Mouse (Mus musculus) megakaryocyte-erythroid progenitor cell, adult 5-6 weeks (primary cell): ENCODE results near the gene Fam172a. TPM values are rescaled to one million over a fixed set of nuclear protein-coding genes. Genes with fewer than 3 reads are reported as not detected.
A peak's percentile ranks its signal among the peaks of the same experiment; 100 is the strongest.

Experiments used
- ATAC-seq: replicated peaks from 2 replicates; pipeline ENCODE4 v1.8.0; 2016; ENCODE audit warnings: mild to moderate bottlenecking, inconsistent platforms; ENCODE audit not compliant: severe bottlenecking, poor library complexity, low FRiP score, low TSS enrichment
- total RNA-seq, 2 experiments: library from RNA; stranded (forward) in 1 of 2; stranded (reverse) in 1 of 2; fragments of 200-1000, 215-1000 nt in 1 of 2; fragments of >200 nt in 1 of 2; fragmentation: Nextera tagmentation in 1 of 2; gene quantifications; 2 replicates each; pipeline ENCODE4 v1.2.3; 2014 to 2017

Fam172a gene
- total RNA-seq, 2 experiments from 2014 or later = 29.0 to 31.2 TPM

DNA sequence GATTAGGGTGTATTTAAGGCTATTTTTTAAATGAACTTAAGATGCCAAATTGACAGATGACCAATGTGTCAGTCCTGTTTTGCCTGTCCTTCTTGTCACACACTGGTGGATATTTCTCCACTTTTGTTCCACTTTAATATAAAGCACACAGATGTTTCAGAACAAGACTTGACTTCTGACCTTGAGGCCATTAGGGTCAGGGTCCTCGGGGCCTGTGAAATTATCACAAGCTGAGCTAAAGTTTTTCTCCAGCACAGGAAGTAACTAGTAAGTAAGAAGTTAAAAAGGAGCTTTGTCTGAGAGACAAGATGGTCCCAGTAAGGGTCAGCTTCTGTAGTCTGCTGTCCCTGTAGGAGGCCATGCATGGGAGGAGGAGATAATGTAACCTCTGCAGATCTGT, 255.8 kb downstream of the Fam172a start:
- ATAC-seq = no peak

DNA sequence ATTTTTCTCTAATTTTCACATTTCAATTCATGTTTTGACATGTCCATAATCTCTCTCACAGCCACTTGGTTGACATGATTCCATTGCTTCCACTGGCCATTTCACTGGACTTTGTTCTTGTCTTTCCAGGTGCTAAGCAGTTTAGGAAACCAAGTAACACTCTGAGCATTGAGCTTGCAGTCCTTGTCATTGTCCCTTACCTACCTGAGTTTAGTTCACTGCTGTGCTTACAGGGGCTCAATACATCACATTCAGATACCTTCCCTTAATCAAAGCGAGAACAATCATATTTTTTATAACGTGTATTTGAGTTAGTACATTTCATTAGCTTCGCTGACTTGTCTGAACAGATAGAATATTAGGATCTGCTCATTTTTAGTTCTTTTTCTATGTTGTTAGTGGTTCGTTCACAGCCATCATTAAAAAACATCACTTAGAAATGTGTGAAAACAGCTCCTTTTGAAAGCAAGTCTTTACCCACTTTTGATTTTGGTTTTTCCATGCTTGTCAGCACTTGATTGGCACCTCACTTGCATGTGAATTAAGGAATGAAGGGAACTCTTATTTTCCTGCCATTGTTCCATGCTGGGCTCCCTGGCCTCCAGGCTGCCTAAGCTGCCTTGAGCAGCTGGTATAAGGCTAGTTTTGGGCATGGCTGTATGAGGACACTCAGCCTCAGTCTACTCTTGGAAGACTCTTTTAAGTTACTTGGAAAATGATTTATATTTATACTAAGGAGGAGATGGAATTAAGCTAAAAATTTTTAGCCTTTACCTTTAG, 257.9 kb downstream of the Fam172a start:
- no peak for ATAC-seq

DNA sequence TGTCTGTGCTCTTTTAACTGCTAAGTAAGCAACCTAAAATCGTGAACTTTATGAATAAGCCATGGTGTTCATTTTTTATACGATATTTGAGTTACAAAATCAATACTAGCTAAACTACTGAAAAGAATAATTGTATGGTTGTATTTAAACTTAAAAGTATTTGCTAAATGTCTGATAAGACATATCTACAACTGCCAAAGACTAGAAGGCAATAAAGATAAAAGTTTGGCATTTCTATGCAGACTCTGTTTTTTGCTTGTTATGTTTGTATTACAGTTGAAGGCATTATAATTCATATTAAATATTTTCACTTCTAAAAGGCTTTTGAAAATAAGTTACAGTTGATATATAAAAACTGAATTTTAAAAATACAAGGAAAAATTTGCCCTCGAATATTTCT, 274.4 kb downstream of the Fam172a start:
- no peak for ATAC-seq

DNA sequence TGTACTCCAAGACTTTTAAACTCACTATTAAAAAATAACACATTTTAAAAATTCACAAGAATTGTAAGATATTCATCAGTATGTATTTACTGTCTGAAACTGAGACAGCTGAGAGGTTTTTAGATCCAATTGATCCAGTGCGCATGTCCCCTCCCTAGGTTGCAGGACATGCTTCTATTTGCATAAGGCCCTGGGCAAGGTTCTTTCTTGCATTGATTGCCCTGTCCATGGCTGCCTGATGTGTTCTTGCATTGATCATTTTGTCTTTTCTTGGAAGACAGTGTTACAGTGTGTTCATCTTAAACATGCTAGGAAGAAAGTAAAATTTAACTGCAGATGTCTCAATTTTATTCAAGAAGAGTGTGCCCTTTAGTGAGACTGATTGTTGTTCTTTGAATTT, 275.3 kb downstream of the Fam172a start:
- ATAC-seq = no peak

DNA sequence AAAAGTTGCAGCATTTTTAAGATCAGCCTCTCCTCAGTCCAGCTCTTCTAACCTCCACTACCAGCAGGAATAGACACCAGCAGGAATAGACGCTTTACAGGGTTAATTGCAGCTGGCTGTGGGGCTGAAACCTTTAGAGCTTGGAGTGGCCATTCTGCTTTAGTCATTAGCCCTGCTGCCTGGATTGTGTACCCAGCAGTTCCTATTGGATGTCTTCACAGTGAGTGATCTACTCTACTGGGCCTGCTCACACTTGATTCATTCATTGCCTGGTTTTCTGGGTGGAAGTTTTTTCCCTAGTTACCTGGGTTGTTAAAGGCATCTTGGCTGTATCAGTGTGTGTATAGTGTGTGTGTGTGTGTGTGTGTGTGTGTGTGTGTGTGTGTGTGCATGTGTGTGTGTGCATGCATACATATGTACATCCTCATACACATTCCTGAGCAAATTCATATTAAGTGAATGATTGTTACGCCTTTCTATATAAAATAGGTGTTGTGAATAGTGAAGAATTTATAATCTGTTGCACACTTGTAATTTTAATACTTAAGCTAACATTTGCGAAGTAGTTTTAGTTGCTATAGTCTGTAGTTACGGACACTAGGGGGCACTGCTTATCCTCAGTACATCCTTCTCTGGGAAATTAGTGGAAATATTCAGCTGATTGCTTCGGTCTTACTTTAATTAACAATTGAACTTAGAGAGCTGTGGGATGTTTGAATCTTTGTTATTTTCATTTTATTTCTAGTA, 280.4 kb downstream of the Fam172a start:
- no peak for ATAC-seq

DNA sequence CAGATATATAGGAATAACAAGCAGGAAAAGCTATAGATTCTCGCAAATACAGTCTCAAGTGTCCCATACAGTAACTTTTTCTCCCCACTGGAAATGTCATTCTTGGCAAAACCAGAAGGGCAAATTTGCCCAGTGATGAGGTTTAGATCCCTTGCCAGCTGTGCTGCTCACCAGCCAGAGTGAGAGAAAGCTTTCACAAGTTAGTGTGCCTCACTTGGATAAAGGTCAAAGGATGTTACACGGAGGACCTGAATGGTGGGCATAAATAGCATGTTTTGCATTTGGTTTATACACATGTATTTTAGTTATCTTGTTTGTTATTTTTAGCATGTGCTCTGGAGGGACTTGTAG, 281.0 kb downstream of the Fam172a start:
- ATAC-seq = no peak

DNA sequence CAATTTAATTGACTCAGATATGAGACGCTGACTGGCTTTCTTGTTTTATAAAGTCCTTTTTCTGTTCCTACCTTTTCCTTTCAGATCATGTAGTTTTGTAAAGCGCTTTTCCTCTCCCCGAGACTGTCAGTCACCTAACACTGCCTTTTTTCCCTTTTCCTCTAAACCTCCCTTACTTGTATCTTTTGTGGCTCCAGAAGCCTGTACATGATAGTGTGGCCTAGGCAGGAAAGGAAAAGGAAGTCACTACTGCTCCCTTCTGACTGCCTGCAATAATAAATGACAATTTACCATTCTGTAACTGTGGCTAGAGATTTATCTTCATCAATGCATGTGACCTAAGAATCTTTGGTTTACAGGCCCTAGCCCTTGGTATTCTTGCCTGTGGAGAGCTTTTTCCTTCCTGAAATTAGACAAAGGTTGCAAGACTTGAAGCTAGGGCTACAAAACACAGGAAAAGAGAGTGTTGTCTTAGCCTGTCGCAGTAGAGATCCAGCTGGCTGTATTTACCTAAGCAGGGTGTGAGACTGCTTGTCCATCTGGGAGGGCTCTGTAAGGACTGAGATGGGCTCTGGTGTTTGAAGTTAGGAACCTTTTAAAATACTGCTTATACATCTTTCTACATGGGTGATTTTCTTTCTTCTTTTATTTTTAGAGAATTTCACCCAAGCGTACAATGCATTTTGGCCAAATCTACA, 289.5 kb downstream of the Fam172a start:
- no peak for ATAC-seq

DNA sequence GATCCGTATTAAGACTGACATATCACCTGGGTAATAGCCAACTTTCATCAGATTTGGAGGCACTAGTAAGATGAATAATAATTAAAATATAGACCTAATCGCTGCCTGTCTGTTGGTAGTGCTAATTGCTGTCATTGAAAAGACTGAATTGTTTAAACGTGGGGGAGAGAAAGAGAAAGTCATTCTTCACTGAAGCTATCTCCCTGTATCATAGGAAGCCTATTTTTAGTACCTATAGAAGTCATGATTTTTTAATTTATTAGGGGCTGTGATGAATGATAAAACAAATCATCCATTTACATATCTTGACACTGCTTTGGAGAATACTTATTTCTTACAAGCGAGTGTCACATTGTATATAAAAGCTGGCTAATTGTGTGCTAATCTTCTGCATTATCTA, 302.8 kb downstream of the Fam172a start:
- no peak for ATAC-seq

DNA sequence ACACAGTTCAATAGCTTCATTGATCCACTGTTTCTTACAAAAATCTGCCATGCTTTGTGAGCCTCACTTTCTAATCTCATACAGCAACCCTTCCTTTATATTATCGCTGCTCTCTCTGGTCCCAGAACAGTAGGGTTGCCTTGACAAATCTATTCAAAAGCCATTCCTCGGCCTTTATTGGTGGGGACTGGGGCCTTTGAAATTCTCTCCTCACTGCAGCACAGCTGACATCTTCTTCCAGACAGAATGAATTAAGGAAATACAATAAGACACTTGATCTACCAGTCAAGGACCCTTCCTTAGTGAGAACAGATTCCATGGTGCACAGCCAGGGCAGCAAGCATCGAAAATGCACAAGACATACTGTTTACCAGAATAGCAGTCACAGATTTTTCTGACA, 303.5 kb downstream of the Fam172a start:
- ATAC-seq = no peak

DNA sequence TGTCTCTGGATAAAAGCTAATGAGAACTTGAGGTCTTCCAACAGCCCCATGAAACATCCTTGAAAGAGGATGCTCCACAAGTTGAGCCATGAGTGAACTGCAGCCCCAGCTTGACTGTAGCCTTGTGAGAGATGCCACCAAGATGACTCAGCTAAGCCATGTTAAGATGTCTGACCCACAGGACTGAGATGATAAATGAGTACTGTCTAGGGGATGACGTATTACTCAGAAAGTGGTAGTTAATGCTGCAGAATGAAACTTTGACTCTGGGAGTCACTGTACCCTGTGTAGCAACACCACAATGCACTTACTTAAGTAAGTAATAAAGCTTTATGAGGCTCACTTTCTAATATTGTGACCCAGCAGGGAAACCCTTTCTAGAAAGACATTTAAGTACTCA, 308.3 kb downstream of the Fam172a start:
- ATAC-seq = no peak

DNA sequence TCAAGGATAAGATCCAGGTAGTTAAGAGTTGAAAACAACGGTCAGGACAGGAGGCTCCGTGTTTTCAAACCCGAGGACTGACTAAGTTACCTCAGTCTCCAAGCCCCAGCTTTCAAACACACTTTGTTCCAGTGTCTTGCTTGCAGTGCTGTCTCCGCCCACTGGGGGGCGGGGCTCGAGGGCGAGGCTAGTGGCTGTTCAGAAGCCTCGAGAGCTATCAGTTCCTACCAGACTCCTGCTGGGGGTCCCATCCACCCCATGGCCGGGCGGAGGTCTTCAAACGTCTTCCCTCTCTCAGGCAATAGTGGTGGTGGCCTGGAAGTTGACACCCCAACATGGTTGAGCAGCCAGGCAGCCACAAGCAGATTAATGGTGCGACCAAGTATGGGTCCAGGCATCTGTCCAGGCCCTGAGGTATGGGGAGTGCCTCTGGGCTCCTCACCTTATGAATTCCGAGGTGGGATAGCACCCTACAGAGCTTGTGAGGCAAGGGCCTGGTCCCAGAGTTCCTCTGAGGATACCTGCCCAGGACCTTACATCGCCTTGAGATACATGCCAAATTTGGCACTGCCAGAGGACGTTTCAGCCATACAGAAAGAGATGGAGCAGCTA, 323.0 kb downstream of the Fam172a start, which contains the start of gene Pou5f2:
Gene Pou5f2, plus strand, starts transcription at position 220 of the 612 bp plus-strand sequence.
- peak; percentile 89 for ATAC-seq

DNA sequence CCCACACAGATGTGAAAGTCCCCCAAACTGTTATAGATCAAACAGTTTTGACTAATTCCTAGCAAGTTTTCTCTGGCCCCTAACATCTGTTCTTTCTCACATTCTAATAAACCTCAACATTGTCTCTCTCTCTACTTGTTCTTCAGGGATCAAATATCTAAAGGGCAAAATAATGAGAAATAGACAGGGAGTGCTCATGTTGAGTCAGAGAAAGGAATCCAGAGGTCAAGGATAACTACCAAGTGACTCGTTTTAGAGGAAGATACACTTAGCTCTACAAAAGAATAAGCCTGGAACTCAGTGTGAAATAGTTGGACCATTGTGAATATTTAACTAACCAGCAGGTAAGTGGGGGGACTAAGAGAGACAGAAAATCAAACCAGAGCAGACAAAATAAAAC, 331.0 kb downstream of the Fam172a start:
- ATAC-seq = no peak

DNA sequence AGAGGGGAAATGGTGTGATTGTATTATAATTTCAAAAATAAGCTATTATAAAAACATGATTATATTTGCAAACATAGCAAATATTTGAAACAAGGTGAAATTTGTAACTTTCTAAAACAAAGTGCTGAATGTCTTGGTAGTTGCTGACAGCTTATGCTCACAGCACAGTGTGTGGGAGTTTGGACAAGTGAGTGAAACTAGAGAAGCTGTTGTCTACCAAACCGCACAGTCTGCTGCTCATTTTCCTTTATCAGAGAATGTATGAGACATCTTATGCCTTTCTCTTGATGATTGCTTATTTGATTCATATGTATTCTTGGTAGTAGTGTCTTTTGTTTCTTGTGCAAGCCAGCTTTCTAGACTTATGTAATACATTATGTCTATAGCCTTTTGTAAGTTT, 335.4 kb downstream of the Fam172a start:
- ATAC-seq = no peak

DNA sequence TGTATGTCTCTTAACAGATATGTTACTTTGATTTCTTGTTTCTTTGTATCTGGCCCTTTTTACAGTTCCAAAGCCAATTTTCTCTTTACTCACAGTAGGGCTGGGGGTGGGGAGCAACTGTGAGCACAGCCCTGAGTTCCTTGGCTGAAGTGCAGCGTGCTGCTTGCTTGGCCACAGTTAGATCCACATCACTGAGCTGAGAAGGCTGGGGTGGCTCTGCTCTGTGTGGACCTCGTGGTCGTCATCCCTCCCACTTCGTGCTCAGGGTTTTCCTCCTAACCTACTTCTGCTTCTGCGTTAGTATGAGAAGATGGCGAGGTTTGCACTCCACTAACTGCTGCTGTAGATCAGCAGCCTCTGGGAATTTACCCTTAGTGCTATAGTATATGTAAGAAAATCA, 341.4 kb downstream of the Fam172a start:
- no peak for ATAC-seq

DNA sequence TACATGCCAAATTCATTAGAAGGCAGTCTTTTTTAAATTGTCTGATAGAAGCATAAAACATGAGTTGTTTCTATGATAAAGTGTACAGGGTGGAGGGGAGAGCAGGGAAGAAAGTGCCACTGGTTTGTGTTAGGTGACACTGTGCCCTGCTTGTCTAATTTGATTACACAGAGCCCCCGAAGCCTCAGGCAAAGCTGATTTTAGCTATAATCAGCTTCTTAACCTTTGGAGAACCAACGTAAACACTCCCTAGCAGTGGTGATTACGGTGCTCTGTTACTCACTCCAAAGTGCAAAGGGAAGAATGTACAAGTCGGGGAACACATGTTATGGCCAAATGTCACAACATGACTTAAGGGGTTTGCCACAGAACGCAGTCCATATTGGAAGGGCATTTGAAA, 343.3 kb downstream of the Fam172a start:
- ATAC-seq = no peak

DNA sequence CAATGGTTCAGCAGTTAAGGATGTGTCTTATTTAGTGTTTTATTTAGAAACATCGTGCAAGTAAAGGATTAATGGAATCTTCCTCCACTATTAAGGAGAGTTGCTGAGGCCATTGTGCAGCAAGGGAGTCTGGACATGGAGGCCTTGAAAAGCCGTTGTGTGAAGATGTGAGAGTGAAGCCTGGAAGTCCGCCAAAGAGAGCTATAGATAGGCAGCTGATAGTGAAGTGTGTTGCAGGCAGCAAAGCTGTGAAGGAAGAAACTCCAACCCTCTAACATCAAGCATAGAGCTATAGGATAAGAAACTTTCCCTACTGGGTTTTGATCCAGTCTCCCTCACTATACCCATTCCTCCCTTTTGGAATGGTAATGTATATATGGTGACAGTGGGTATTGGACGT, 385.9 kb downstream of the Fam172a start:
- ATAC-seq = no peak

DNA sequence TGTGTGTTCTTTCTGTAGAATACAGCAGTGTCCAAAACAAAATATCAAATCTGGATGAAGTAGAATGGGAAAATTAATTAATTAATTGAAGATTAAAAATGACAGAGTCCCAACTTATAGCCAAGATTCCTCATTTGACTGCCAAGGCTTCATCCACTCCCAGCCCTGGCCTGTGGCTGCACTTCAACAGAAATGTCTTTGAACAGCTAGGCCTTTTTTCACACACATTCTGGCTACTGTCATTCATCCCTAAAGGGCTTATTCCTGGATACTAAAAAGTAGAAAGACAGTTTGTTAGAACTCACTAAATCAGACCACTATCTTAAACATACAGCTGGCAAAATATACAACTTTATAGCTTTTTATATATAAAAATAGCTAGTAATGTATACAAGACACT, 388.9 kb downstream of the Fam172a start:
- ATAC-seq = no peak

DNA sequence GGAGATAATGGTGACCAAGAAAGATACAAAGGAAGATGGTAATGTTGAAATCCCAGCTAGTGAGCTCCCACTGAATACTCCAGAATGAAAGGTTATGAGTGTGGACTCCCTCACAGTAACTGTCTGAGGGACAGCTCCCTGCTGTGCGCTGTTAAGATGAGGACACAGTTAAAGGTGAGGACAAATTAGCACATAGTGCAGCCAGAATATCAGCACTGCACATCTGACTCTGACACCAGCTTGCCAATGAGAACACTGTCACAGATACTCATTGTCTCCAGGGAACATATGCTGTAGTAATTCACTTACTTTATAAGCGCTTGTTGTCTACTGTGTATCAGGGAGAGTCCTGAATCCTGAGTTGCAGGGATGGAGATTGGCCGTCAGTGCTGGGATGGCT, 390.1 kb downstream of the Fam172a start:
- no peak for ATAC-seq

DNA sequence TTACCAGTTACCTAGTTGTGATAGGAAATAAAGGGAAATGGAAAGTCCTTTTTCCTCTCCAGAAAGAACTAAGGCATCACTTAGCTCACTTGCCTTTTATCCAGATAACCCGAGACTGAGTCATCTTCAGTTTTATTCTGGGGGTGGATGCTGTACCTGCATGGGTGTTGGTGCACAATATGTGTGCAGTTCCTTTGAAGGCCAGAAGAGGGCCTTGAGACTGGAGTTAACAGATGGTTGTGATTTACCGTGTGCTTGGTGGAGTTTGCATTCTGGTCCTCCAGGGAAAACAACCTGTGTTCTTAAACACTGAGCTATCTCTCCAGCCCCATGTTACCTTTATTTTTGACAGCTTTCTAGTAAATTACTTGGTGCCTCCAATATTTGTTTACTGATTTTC, 392.5 kb downstream of the Fam172a start:
- ATAC-seq = no peak
